Mouse (Mus musculus): ENCODE measurements around the gene Ift74. TPM values are rescaled to one million over a fixed set of nuclear protein-coding genes. Genes with fewer than 3 reads are reported as not detected.

Ift74 gene
- polyA plus RNA-seq (2012; ENCODE audit: insufficient read depth, insufficient read length, missing spikeins), result 10.7 and 11.0 TPM in 2 replicates

DNA sequence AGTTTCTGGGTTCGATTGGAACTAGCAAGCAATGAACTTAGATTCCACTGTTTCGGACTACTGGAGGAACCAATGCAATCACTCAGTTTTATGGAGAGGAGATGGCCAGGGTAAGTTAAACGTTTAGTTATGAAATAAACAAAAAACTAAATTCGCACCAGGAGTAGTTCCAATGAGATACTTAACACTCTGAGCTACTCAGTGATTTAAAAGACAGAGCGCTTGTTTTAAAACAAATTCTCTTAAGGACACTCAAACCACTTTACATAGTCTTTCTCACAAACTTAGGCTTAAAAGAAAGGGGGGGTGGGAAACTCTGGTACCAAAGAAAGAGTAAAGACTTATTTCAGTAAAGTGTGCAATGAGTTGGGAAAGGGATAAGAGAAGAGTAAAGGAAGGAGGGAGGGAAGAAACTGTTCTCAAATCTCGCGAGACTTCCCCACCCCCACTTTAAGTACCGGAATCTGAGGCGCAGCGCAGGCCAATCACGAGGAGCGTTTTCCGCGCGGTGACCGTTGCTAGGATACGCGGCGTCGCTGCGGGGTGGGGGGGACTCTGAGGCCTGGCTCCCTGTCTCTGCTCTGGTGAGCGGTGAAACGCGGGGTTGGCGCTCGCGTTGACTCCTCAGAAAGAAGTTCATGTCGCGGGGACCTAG, at the start of gene Ift74:
Gene Ift74, plus strand, starts transcription at position 520 of the 655 bp plus-strand sequence.
- Histone ChIP-seq H3K4me3 (ENCODE audit: insufficient read depth, low read length) (peak within 1 kb of the TSS; percentile 77), H3K4me1 (ENCODE audit: control insufficient read depth, insufficient read depth, low read length) (peaks cover 3% of the 10 kb centered on the region), H3K27ac (ENCODE audit: insufficient read depth, low read depth, low read length) (no peak within 1 kb of the TSS)
- no peak for TF ChIP-seq POLR2A (IDR thresholded peaks at IDR 0.05; ENCODE audit: borderline replicate concordance, low read depth, low read length)

DNA sequence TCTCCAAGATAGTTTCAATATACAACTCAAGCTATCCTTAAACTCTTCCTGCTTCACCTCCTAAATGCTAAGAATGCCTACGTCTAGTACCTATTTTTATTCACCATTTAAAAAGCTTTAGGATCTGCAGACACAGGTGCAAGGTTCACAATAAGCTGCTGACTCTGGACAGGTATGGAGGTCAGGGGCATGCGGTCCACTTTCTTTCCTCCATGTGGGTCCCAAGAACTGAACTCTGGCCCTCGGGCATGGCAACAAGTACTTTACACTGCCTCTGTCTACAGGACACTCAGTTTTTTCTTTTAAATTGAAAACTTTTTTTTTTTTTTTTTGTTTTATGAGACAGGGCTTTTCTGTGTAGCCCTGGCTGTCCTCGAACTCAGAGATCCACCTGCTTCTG, 41.6 kb upstream of the Ift74 start:
- Histone ChIP-seq H3K4me3 (ENCODE audit: insufficient read depth, low read length) (no peak overlapping the region), H3K4me1 (ENCODE audit: control insufficient read depth, insufficient read depth, low read length) (no peaks in the 10 kb centered on the region), H3K27ac (ENCODE audit: insufficient read depth, low read depth, low read length) (no peak overlapping the region)
- TF ChIP-seq POLR2A (IDR thresholded peaks at IDR 0.05; ENCODE audit: borderline replicate concordance, low read depth, low read length), result no peak
- TF ChIP-seq CTCF (IDR thresholded peaks at IDR 0.05; ENCODE audit: low read depth, low read length), result no peak

DNA sequence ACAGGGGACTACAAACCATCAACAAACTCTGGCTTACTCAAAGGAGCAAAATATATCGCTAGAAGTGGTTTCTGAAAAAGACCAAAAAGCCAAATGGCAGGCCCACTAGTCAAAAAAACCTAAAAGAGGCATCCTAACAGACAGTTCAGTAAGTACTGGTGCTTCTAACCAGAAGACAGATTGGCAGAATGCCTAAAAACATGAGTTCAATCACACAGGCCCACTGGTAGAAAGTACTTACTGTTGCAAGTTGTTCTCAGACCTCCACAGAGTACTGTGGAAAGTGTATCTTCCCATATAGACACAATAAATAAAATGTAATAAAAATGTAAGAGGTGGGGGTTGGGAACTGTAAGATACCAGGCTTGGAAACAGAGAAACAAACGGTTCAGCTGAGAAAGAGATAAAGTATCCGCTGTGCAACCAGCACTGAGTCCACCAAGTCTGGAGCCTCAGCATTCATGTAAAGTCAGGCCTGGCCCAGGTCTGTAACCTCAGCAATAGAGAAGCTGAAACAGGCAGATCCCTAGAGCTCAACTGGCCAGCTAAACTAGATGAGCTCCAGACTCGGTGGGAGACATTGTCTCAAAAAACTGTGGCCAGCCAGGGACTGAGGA, 22.4 kb upstream of the Ift74 start:
- Histone ChIP-seq H3K4me1 (ENCODE audit: control insufficient read depth, insufficient read depth, low read length) (peaks cover 5% of the 10 kb centered on the region; the same call in 1 of the 2 replicates), H3K4me3 (ENCODE audit: insufficient read depth, low read length) (no peak overlapping the region), H3K27ac (ENCODE audit: insufficient read depth, low read depth, low read length) (no peak overlapping the region)
- no peak for TF ChIP-seq CTCF (IDR thresholded peaks at IDR 0.05; ENCODE audit: low read depth, low read length)
- no peak for TF ChIP-seq POLR2A (IDR thresholded peaks at IDR 0.05; ENCODE audit: borderline replicate concordance, low read depth, low read length)

DNA sequence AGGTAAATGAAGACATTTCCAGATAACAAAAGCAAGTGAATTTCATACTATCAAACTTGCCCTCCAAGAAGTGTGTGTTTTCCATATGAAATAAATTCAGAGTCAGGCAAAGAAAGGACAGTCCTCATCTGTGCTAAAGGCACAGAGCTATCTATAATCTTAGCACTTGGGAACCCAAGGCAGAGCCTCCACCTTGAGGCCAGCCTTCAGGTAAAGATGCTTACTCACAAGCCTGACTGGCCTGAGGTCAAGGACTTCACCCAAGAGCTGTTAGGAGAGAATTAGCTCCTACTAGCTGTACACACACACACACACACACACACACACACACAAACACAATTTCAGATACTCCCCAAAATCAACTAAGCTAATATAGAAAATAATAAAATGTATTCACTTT, 21.6 kb upstream of the Ift74 start:
- Histone ChIP-seq H3K27ac (ENCODE audit: insufficient read depth, low read depth, low read length) (no peak overlapping the region), H3K4me3 (ENCODE audit: insufficient read depth, low read length) (no peak overlapping the region), H3K4me1 (ENCODE audit: control insufficient read depth, insufficient read depth, low read length) (peaks cover 6% of the 10 kb centered on the region)
- no peak for TF ChIP-seq POLR2A (IDR thresholded peaks at IDR 0.05; ENCODE audit: borderline replicate concordance, low read depth, low read length)
- TF ChIP-seq CTCF (IDR thresholded peaks at IDR 0.05; ENCODE audit: low read depth, low read length), result no peak

DNA sequence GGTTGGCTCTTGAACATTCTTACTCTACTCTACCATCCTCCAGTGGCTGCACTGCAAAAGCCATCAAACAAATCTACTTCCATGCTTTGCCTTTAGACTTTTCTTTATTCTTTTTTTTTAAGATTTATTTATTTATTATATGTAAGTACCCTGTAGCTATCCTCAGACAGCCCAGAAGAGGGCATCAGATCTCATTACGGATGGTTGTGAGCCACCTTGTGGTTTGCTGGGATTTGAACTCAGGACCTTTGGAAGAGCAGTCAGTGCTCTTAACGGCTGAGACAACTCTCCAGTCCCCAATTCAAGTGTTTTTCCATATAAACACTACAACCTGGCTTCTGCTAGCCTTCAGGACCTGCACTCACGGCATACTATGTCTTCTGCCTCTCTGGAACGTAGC, 12.9 kb upstream of the Ift74 start:
- Histone ChIP-seq H3K4me3 (ENCODE audit: insufficient read depth, low read length) (peak overlapping the region; percentile 21), H3K27ac (ENCODE audit: insufficient read depth, low read depth, low read length) (no peak overlapping the region), H3K4me1 (ENCODE audit: control insufficient read depth, insufficient read depth, low read length) (peaks cover 15% of the 10 kb centered on the region)
- no peak for TF ChIP-seq POLR2A (IDR thresholded peaks at IDR 0.05; ENCODE audit: borderline replicate concordance, low read depth, low read length)
- TF ChIP-seq CTCF (IDR thresholded peaks at IDR 0.05; ENCODE audit: low read depth, low read length), result no peak

DNA sequence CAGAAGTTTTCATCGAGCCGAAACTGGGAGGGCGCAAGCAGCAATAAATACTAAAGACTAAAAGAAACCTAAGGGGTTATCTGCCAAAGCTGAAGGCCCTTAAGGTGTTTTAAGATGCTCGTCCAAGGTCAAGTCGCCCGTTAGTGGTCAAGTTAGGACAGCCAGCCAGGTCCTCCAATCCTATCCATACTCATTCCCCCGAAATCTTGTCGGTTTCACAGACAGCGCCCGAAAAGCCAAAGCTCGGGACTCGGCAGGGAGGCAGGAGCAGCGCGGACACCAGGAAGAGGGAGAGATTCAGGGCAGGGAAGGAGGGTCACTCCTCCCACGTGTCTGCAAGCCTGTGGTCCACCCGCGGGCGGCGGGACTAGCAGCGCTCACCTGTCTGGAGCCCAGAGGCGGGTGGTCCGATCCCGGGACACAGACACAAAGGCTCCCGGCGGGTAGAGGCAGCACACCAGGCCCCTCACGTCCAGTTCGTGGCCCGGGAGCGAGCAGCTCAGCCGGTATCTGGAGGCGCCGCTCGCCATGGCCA, 11.7 kb upstream of the Ift74 start:
- peaks cover 14% of the 10 kb centered on the region for H3K4me1 ChIP-seq (ENCODE audit: control insufficient read depth, insufficient read depth, low read length)
- H3K27ac ChIP-seq (ENCODE audit: insufficient read depth, low read depth, low read length), result peak overlapping the region; percentile 63
- peak overlapping the region; percentile 87 for H3K4me3 ChIP-seq (ENCODE audit: insufficient read depth, low read length)
- TF ChIP-seq POLR2A (IDR thresholded peaks at IDR 0.05; ENCODE audit: borderline replicate concordance, low read depth, low read length) (no peak), CTCF (IDR thresholded peaks at IDR 0.05; ENCODE audit: low read depth, low read length) (no peak)

DNA sequence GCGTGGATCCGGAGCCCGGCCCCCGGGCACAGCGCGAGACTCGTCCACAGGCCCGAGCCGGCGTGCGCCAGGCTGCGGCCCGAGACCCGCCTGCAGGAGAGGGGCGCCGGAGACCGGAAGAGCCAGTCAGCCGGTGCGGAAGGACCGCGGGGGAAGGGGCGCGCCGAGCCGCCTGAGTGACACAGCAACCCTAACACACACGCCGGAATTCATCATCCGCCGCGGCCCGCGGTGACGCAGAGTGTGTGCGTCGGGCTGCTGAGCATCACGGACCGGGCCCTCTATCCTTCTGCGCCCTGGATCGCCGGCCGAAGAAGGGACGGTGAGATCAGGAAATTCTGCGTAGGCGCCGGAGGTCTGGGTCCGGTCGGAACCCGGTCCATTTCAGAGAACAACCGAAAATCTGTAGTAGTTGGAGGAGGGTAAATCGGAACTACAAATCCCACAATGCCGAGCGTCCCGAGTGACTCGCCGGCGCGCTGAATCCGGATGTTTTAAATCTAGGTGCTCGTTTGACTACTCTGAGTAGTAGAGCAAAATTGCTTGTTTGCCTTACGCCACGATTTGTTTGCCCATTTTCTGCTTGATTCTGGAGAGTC, 11.2 kb upstream of the Ift74 start, which contains the start of gene Plaa:
Gene Plaa, minus strand, starts transcription at position 214 of the 599 bp plus-strand sequence.
- H3K27ac ChIP-seq (ENCODE audit: insufficient read depth, low read depth, low read length), result peak within 1 kb of the TSS; percentile 77
- H3K4me3 ChIP-seq (ENCODE audit: insufficient read depth, low read length), result peak within 1 kb of the TSS; percentile 87
- peaks cover 9% of the 10 kb centered on the region for H3K4me1 ChIP-seq (ENCODE audit: control insufficient read depth, insufficient read depth, low read length)
- TF ChIP-seq POLR2A (IDR thresholded peaks at IDR 0.05; ENCODE audit: borderline replicate concordance, low read depth, low read length) (no peak), CTCF (IDR thresholded peaks at IDR 0.05; ENCODE audit: low read depth, low read length) (no peak)

DNA sequence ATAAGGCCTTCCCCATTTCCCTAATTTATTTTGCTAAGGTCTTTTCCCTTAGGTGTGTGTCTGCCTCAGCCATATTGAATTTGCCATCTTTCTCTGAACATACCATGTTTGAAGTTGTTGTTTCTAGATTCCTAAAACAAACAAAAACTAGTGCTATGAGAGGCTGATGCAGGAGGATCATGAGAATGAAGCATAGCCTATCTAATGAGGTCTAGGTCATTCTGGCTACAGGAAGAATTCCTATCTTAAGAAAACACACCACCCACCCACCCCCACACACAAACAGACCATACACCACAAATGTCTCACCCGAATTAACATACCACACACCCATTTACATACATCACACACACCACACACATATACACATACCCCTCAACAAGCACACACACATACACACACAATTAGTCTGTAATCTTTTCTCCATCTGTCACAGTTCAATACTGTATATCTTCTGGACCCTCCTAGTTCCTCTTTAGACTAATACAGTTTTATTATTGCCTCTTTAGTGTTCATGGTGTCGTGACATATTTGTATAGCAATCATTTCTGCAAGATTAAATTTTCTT, 9.8 kb upstream of the Ift74 start:
- Histone ChIP-seq H3K27ac (ENCODE audit: insufficient read depth, low read depth, low read length) (no peak overlapping the region), H3K4me3 (ENCODE audit: insufficient read depth, low read length) (no peak overlapping the region), H3K4me1 (ENCODE audit: control insufficient read depth, insufficient read depth, low read length) (peaks cover 7% of the 10 kb centered on the region)
- TF ChIP-seq CTCF (IDR thresholded peaks at IDR 0.05; ENCODE audit: low read depth, low read length) (no peak), POLR2A (IDR thresholded peaks at IDR 0.05; ENCODE audit: borderline replicate concordance, low read depth, low read length) (no peak)

DNA sequence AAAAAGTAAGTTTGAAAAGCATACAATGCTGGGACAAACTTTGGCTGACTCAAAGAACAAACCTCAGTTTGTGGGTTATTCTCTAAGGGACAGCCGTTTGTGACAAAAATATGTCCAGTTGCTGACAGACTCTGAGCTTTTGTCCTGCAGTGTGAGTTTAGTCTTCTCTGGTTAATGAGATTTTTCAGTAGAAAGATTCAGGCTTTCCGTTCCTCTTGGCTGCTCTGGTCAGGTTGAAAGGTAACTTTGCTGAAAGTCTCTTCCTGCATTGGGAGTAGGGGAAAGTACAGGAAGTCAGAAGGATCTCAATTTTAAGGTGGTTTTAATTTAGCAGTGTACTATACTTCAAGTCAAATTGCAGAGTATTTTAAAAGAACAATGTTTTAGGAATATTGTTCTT, 8.7 kb upstream of the Ift74 start:
- Histone ChIP-seq H3K4me1 (ENCODE audit: control insufficient read depth, insufficient read depth, low read length) (peaks cover 5% of the 10 kb centered on the region), H3K27ac (ENCODE audit: insufficient read depth, low read depth, low read length) (no peak overlapping the region), H3K4me3 (ENCODE audit: insufficient read depth, low read length) (no peak overlapping the region)
- TF ChIP-seq CTCF (IDR thresholded peaks at IDR 0.05; ENCODE audit: low read depth, low read length), result no peak
- TF ChIP-seq POLR2A (IDR thresholded peaks at IDR 0.05; ENCODE audit: borderline replicate concordance, low read depth, low read length), result no peak
